Mouse (Mus musculus) gastrocnemius, postnatal 10 days (tissue): ENCODE measurements at regions not wholly inside any gene's neighbourhood (a gene's known extent, or its start where the extent isn't known, plus 50 kb on each side); places are given as distances from the start of the nearest gene placed in this dataset.

ENCODE experiments used
- DNase-seq: peaks from one replicate; pipeline ENCODE4 v3.0.0; 2021; ENCODE audit warnings: mixed read lengths

DNA sequence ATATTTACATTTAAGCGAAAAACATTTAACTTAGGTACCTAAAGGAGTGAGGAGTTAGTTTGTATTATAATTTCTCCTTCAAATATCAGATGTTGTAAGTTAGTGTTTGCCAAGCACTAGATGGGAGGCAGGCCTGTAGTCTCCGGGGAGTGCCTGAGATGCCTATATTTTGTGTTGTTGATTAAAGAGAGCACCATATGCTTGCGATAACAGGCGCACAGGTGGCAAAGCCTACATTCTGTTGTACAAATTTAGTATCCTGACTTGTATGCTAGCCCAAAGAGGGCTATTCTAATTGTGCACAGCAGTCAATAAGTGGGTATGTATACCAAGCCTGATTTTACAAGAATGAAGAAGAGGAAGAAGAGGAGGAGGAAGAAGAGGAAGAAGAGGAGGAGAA is 151.8 kb upstream of the Atxn1 start:
- DNase-seq, result no peak

DNA sequence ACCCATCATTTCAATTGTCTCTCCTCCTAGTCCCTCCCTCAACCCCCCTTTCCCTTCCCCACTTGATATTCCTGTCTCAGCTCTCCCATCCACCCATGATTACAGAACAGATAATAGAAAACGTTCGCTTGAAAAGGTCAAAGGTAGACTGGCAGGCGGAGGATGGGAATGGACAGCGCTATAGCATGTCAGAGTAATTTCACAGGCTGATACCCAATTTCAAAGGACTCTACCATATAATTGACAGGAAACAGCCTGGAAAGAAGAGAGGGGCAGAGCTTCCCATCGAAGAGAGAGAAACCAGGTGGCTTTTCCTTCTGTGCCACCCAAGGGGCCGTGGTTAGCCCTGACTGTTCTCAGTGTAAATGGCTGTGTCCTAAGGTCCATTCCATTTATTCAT is 140.2 kb upstream of the Atxn1 start:
- DNase-seq, result no peak

DNA sequence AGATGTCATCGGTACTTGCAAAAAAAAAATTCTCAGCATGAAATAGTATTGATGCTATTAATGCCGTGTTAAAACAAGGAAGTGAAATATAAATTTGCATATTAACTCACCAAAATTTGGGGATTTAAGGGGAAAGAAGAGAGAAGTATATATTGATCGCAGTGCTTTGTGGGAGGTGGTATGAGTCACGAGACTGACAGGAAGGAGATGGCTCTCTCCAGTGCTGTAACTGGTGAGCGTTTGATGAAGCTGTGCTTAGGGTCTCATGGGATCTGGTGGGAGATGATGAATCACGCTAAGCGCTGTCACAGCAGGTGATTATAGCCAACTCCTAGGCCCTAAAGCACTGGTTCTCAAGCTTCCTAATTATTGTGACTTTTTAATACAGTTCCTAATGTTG is 133.8 kb upstream of the Atxn1 start:
- no peak for DNase-seq

DNA sequence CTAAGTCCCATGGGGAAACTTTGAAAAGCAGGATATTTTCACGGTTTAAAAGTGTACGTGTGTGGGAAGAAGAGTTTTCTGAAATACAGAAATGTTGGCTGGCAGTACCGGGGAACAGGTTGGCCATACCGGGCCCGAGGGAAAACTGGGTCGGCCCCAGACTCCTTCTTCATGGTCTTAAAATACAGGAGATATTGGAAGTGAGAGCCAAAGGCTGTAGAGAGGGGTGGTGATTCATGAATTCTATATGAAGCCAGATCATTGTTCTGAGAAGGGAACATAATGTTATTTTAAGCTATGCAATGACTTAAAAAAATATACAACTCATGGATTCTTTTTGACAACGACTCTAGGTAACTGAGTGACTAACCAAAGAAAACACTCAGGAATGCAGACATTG is 133.3 kb upstream of the Atxn1 start:
- no peak for DNase-seq

DNA sequence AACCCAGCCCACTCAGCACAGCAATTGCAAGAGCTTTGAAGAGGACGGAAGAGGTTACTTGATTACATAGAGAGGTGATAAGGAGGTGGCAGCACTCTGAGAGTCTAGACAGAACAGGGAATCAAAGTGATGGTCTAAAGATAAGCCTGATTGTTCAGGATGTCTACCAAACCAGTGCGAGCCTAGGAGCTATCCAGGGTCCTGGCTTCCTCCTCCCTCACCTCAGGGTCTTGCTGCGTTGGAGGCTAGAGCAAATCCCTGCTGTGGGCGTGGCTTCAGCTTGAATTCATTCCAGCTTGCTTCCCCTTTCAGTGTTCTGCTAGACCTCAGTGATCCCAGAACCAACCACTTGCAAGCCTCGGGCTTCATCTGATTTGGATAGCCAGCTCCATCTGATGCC is 132.2 kb upstream of the Atxn1 start:
- peak; percentile 6 for DNase-seq

DNA sequence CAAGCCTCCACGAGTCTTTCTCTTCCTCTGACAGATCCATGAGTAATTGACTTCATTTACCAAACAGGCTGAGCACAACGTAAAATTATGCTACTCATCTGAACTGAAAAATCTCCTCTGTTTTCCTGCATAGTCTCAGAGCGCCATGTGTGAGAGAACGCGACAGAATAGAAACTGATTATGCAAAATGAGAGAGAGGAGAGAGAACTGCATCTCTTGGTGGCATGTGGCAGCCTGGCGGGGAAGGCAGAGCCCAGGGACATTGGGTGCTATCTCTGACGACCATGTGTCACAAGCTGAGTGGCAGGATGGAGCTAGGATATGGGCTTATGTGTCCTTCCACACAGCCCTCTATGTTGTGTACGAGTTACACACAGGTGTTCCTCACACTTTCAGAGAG is 131.6 kb upstream of the Atxn1 start:
- DNase-seq, result no peak

DNA sequence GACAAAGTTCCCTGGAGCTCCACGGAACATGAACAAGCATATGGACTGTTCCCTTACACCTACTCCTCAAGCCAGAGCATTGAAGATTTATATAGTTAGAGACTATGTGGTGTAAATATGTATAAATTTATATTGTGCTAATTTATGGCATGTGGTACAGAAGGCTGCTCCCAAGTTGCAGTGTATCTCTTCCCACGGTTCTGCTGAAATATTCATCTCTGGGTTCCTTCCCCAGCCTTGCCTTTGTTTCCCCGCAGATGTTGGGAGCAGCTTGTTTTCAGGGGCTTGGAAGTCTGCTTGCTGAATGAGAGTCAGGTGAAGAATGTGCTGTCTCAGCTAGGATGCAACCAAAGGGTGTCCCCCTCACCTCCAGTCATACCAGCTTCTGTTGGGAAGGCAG is 128.0 kb upstream of the Atxn1 start:
- DNase-seq, result no peak

DNA sequence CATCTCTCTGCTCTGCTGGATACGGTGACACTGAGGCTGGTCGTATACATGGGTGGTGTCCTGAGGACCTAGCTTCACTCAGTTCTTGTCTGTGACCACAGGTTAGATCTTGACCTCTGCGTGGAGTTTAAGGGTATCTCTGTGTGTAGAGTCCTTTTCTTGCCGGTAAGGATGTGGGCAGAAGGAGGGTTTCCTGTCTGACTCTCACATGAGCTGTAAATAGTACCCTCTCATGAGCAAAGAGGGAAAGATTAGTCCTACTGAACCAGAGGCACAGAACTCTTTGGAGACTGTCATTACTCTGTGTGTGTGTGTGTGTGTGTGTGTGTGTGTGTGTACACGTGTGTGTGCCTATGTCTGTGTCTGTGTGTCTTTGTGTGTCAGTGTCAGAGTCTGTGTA is 126.3 kb upstream of the Atxn1 start:
- DNase-seq, result no peak

DNA sequence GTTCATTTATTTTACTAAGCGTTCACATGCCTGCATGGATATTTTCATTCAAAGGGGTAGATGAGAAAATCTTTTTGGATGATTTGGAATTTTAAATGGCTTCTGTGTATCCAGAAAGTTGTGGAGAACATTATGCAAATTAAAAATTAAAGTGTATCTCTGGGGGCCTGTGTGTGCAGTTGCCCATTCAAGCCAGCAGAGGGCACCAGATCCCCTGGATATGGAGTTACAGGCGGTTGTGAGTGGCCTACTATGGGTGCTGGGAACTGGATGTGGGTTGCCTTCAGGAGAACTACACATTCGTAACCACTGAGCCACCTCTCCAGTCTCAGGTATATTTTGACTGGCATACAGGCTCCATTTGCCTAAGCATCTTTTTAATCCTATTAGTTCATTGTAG is 123.4 kb upstream of the Atxn1 start:
- no peak for DNase-seq

DNA sequence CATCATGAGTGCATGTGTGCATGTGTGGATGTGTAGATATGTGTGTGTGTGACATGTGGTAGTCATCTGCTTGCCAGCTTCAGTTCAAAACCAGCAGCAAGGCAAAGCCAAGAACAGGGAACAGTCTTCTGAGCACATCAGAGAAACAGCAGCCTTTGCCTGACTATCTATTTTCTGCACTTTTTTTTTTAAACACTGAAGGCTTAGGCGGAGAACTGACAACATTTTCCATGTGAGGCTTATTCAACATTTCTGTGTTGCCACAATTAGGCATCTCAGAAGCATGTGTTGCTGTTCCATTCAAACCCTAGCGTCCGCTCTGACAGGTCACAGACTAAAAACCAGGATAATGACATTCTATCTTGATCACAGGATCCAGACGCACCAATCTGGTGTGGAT is 122.9 kb upstream of the Atxn1 start:
- no peak for DNase-seq

DNA sequence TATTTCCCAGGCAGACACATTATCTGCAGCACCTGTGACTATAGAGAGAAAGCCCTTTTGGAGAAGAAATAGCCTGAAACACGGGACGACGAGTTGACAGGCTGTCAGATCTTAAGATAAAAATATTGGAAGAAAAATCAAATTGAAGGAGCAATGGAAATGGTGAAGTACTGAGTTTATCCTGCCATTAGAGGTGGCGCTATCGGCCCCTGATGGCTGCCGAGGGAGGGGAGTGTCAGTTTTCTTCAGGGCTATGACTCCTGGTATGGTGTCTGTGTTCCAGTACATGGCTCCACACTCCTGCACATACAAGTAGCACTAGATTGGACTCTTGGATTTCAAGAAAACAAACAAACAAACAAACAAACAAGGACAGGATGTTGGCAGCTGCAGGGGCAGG is 112.1 kb upstream of the Atxn1 start:
- no peak for DNase-seq

DNA sequence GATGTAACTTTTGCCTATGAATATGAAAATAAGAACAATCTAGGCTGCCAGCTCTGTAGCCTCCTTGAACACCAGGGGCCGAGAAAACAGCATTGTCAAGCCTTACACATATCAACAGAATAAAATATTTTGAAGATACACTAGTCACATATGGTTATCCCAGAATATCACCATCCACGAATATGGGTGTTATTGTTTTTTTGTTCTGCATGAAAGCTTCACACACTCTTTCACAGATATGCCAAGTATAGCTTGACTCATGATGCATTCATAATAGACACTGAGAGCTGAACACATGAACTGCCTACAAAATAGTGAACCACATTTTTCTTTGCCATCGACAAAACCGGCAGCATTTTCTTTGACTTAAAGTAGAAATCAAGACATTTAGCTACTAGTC is 106.9 kb upstream of the Atxn1 start:
- no peak for DNase-seq

DNA sequence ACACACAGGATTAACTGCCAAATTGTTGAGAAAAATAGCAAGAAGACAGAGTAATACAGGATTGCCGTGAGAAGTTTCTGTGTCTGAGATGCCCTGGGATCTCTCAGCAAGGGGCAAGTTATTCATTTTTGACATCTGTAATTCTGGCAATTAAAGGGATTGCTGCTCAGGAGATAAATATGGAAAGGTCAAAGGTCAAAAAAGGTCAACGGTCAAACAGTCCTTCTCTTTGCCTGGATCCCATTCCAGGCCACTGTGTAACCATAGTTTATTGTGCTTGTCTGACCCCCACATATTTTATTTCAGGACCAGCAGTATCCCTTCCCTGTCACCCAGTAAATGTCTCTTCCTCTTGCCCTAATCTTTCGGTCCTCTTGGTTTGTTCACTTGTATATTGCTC is 104.8 kb upstream of the Atxn1 start:
- no peak for DNase-seq

DNA sequence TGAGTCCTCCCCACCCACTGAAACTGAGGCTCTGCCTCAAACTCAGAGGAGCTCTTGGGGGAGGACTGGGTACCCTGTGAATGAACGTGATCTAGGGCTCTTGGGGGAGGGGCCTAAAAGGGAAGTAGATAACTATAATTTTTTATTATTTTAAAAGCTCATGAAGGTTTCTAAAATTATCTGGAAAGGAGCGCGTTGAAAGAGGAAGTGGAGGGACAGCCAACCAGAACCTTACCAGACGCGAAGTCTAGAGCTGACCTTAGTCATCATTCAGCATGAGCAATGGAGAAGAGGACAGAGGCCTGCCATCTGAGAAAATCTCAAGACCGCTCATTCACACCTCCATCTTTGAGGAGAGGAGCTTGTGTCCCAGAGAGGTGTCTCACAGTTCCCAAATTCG is 98.0 kb upstream of the Atxn1 start:
- DNase-seq, result no peak

DNA sequence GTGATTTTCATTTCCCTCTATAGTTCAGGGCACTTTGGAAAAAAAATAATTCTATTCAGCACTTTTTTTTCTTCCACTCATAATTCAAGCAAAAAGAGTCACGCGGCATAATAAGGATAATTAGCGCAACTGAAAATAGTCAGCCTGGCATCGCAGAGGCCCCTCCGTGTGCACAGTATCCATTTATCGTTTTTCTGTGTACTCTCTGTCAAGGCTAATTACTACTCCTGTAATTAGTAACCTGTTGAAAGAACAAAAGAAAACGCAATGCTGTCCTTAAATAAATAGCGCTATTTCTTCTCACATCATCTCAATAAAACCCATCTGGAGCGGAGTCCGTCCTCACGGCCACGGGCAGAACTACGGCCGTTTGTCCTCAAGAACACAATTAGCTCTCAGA is 95.1 kb upstream of the Atxn1 start:
- DNase-seq, result no peak

DNA sequence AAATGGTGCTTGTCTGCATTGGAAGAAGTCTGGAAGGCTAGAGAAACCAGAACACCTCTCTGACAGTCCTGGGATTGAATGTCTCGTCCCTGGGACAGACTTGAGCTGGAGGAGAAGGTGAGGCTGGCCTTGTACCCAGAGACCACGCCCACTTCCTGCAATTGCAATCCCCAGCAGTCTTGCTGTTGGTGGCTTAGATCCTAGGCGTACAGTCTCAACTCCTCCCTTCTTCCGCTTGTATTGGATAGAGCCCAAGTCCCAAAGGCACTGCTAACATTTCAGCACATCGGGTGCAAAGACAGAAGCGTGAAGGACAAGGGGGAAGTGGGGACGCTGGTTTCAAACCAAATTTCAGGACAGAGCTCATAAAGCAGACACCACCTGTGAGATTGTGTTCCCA is 94.1 kb upstream of the Atxn1 start:
- no peak for DNase-seq

DNA sequence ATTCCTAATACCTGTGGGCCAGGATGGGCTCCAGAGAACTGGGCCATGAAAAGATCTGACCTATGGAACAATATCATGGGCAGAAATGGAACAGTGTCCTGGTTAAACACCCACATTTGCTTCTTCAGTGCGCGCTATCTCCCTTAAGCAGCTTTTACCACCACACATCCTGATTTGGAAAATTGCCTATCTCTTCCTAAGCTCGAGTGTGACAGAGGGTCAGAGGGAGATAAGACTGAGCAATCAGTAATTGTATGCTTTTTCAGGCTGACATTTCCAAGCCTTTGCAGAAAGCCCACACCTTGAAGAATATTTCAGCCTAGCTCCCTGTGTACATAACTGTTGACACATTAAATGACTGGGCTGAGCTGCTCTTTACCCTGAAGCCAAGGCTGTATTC is 93.5 kb upstream of the Atxn1 start:
- no peak for DNase-seq

DNA sequence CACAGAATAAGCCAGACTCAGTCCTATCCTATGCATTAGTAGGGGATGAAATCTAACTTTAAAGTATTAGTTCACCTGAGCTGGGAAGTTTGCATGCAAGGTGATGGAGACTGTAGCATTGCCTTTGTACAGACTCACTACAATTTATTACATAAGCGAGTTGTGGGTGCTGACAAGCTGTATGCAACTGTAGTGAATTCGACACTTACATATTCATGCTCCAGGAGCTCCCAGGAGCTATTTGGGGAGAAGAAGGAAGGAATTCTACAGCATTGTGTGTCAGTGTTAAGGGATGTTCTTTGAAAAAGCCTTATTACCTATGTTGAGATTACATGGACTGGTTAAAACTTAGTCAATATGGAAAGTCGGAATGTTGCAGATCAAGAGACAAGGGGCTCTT is 90.6 kb upstream of the Atxn1 start:
- no peak for DNase-seq

DNA sequence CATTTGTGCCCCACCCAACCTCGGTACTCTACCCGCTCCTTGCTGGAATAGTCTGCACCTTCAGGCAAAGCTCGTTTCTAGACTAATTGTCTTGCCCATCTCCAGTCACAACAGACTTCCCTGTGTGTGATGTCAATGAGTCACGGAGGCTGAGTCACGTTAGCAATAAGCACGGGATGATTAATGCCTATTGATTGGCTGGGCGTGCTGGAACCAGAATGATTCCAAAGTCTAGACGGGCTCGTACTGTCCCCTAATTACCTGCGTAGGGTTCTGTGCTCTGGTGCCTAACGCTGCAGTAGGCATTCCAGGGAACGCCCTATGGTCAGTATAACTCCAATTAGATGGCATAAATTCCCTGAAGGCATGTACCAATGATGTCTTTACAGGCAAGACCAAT is 78.8 kb upstream of the Atxn1 start:
- no peak for DNase-seq

DNA sequence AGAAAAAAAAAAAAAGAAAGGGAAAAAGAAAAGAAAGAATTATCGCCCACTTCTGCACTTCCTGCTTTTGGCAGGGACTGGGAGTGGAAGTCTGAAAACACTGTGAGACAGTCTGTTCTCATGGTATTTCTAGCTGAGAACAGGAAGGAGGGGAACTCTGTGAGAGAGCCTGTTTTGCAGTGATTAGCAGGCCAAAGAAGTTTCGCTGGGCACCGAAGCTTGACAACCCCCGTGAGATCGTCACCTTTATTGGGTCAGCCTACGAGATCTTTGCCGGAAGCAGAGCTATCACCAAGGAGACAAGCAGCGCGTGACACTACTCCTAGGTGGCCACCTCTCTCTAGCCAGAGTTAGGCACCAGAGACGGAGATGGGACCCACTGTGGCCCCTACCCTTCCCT is 78.2 kb upstream of the Atxn1 start:
- no peak for DNase-seq

DNA sequence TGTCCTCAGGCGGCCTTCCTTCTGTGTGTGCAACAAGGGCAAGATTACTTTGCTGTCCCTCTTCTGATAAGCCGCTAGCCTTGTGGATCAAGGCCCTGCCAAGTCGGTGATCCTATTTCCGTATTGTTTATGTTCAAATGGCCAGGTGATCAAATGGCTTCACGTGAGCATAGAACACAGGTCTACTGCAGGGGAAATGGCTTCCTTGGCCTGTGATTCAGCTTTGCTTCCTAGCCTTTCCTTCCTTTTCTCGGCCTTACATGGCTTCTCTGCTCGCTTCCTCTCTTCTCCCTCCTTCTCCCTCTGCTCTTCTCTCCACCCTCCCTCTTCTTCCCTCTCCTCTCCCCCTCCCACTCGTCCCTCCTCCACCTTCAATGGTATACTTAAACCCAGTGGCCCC is 77.4 kb upstream of the Atxn1 start:
- no peak for DNase-seq

DNA sequence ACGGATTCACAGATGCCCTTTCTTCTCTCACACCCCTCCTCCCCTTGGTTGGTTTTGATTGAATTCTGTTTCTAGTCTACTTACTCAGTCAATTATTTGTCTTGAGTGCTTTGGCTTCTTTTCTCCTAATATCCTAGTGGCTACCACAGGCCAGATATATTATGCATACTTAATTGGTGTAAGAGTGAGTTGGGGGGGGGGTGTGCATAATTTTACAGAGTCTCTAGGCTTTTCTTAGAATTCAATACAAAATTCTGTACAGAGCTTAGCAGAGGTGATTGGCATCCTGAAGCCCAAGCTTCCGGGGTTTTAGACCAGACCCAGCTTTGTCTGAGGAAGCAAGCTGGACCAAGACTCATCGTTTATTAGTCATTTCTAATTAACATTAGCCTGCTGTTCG is 76.7 kb upstream of the Atxn1 start:
- DNase-seq, result no peak

DNA sequence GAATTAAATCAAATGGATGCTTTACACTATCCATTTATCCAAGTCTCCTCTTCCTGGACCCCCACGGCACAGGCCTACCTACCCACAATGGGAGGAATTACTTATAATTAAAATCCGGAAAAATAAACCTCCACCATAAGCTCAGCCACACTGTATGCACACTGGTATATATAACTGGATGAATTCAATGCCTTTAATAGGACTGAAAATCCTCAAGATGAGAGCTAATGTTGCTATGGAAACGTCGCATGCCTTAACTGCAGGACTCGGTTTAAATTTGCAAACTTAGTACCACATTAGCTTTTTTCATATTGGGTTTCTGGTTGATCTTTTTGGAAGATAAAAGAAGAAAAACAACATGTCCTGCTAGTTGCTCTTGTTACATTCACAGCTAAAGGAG is 75.3 kb upstream of the Atxn1 start:
- no peak for DNase-seq

DNA sequence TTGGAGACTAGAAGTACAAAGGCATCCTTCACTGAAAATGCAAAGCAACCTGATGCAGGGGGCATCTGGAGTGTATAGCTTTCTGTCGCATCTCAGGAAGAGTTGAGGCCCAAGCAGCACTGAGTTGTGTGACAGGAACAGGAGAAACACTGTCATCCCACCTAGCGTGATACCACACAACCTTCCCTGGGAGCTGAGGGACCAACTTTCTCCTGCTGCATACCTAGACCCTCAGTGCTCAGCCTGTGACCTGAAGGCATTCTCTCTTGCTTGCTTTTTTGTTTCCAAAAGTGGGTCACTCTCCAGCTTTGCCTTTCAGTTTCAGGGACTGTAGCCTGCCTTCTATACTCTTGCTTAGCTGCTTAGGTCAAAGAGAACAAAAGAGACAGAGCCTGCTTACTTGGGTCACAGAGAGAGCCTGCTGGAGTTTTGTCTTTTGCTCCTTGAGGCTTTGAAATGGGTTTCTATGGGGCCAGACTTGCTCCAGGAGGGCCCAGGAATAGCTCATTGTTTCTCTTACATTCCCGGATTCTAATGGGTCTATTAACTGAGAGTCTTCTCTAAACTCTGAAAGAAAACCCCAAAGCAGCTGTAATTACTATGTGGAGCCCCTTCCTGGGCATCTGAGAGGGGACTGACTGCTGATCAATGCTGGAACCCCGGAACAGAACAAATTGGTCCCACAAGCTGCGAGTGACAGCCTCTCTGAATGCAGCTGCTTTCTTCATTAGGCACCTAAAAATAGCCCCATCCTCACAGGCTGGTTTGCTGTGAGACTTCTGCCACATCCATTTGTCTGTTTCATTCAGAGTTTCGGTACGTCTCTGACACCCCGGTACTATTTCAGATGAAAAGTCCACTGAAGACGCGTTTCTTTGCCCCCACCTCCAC is 73.9 kb upstream of the Atxn1 start:
- DNase-seq, result no peak

DNA sequence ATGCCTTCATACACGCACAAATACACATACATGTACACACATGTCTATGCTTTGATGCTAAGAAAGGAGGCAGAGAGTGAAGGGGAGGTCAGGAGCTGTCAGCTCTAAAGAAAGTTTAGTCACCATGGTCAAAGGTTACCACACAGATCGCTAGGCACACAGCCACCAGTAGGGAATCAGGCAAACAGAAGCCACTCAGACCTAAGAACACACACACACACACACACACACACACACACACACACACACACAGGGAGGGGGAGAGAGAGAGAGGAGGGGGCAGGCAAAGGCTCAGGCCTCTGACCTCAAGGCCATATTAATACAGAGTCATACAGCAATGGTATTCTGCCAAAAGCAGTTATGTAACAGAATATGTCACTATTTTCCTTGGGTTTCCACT is 67.5 kb upstream of the Atxn1 start:
- no peak for DNase-seq
